Mouse (Mus musculus) forebrain, embryonic 10.5 days (tissue): Measurements from ENCODE around the gene Vegfb. TPM values are rescaled to one million over a fixed set of nuclear protein-coding genes. Genes with fewer than 3 reads are reported as not detected.
"Not testable (repeated sequence)": the region's sequence is repeated elsewhere in the genome, so short reads cannot be mapped to it uniquely, and the experiment has no call there.

Experiments
- DNase-seq: peaks from one replicate; pipeline ENCODE4 v3.0.0-alpha.2; 2017; ENCODE audit warnings: low spot score; ENCODE audit errors: extremely low spot score
- H3K27ac ChIP-seq: fragments of 300-500 bp; sonication (generic); 2 replicates; pipeline ENCODE4 v1.5.1; 2016; ENCODE audit warnings: mild to moderate bottlenecking
- H3K27me3 ChIP-seq: fragments of 300-500 bp; sonication (generic); 2 replicates; pipeline ENCODE4 v1.6.1; 2016; ENCODE audit warnings: mild to moderate bottlenecking; ENCODE audit not compliant: poor library complexity, severe bottlenecking
- H3K36me3 ChIP-seq: fragments of 300-500 bp; sonication (generic); replicated peaks from 2 replicates; pipeline ENCODE4 v1.6.1; 2016; ENCODE audit warnings: mild to moderate bottlenecking, moderate library complexity
- H3K4me1 ChIP-seq: fragments of 300-500 bp; sonication (generic); 2 replicates; pipeline ENCODE4 v1.6.1; 2016
- H3K4me3 ChIP-seq: fragments of 300-500 bp; sonication (generic); 2 replicates; pipeline ENCODE4 v1.5.1; 2016; ENCODE audit warnings: mild to moderate bottlenecking, moderate library complexity
- H3K9me3 ChIP-seq: fragments of 300-500 bp; sonication (generic); 2 replicates; pipeline ENCODE4 v1.6.1; 2016; ENCODE audit warnings: mild to moderate bottlenecking, moderate library complexity
- WGBS: fragments of 180-500 bp; shearing (Covaris S2); methylation state at CpG from one replicate; pipeline ENCODE4 v1.1.7; 2016; 5-methylcytosine and 5-hydroxymethylcytosine counted together
- polyA plus RNA-seq: library from polyadenylated mRNA; unstranded; fragments of >200 nt; fragmentation: Nextera tagmentation; extraction: Ambion mirVana; gene quantifications from 2 replicates; pipeline ENCODE4 v1.2.1, GENCODE M21; 2016

Gene Vegfb
- polyA plus RNA-seq, 1 experiment from 2014 or later = 31.0 TPM

- Histone ChIP-seq H3K36me3 (peaks cover 41% of the 10 kb centered on the region), H3K27me3 (no peaks in the 10 kb centered on the region), H3K4me3 (no peak overlapping the region), H3K9me3 (no peaks in the 10 kb centered on the region; the same call in 1 of the 2 replicates), H3K27ac (no peak overlapping the region), H3K4me1 (peaks cover 33% of the 10 kb centered on the region)
- DNase-seq = no peak
- WGBS = 95% methylated on average over 19 of the region's 19 CpGs
Observed at GRCm38 (mm10) chr19:6999360-7000063, 12.1 kb upstream of the Vegfb start.

DNA sequence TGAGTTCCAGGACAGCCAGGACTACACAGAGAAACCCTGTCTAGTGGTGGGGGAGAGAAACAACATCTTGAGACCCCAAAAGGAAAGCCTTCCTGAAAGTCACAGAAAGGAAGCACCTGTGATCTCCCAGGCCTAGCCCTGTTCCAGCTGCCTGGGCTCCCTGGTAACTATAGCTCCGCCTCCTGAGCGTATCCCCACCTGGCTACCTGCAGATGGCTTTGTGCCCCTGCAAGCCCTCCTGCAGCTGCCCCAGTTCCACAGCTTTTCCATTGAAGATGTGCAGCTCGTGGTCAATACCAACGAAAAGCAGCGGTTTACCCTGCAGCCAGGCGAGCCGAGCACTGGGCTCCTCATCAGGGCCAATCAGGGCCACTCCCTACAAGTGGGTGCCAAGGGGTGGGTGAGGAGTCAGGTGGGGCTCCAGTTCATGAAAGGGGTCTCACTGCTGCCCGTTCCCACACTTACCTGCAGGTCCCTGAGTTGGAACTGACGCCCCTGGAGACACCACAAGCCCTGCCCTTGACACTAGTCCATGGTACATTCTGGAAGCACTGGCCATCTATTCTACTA is 10.4 kb upstream of the Vegfb start:
- Histone ChIP-seq H3K27ac (no peak overlapping the region), H3K4me3 (no peak overlapping the region), H3K9me3 (no peaks in the 10 kb centered on the region; the same call in 1 of the 2 replicates), H3K4me1 (peaks cover 46% of the 10 kb centered on the region), H3K36me3 (peaks cover 39% of the 10 kb centered on the region), H3K27me3 (no peaks in the 10 kb centered on the region)
- 77% methylated on average over 9 of the region's 9 CpGs for WGBS
- no peak for DNase-seq

DNA sequence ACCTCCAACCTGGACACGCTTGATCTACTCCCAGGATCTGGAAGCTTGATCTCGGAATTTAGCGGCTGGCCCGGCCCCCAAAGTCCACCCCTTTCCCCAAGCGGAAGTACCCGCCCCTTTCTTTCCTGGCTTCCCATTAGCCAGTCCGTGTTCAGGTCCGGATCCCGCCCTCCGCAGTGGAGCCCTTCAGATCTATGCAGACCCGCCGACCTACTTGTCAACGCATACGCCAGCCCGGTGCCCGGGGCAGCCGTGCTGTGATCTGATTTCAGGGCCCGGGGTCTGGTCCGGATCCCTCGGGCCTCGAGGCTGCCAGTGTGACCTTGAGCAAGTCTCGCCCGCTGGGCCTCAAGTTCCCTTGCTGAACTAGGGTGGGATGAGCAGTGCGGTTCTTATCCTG is 8.6 kb upstream of the Vegfb start, which contains the start of the genes Nudt22 and Trpt1:
Gene Nudt22, minus strand, starts transcription at position 112 of the 400 bp plus-strand sequence.
Gene Trpt1, plus strand, starts transcription at position 126 of the 400 bp plus-strand sequence.
- peak; percentile 90 for DNase-seq
- WGBS = under 1% methylated on average over 24 of the region's 24 CpGs
- Histone ChIP-seq H3K27ac (peak within 1 kb of the TSS; percentile 87), H3K36me3 (peaks cover 28% of the 10 kb centered on the region), H3K4me3 (peak within 1 kb of the TSS; percentile 69), H3K4me1 (peaks cover 60% of the 10 kb centered on the region), H3K9me3 (no peaks in the 10 kb centered on the region; the same call in 1 of the 2 replicates), H3K27me3 (no peaks in the 10 kb centered on the region)

- H3K36me3 ChIP-seq = peaks cover 27% of the 10 kb centered on the region
- 54% methylated on average over 21 of the region's 21 CpGs for WGBS
- H3K9me3 ChIP-seq = no peaks in the 10 kb centered on the region; the same call in 1 of the 2 replicates
- H3K27ac ChIP-seq = peak overlapping the region; percentile 87
- no peaks in the 10 kb centered on the region for H3K27me3 ChIP-seq
- peak overlapping the region; percentile 69 for H3K4me3 ChIP-seq
- no peak for DNase-seq
- H3K4me1 ChIP-seq = peaks cover 60% of the 10 kb centered on the region
Observed at GRCm38 (mm10) chr19:6995255-6995991, 8.0 kb upstream of the Vegfb start.

GRCm38 (mm10) chr19:6994489-6994888 is 7.0 kb upstream of the Vegfb start:
- DNase-seq = no peak
- Histone ChIP-seq H3K27ac (no peak overlapping the region), H3K4me3 (peak overlapping the region; percentile 69; the same call in 1 of the 2 replicates), H3K36me3 (peaks cover 17% of the 10 kb centered on the region), H3K27me3 (no peaks in the 10 kb centered on the region), H3K9me3 (no peaks in the 10 kb centered on the region; the same call in 1 of the 2 replicates), H3K4me1 (peaks cover 60% of the 10 kb centered on the region)
- WGBS = 81% methylated on average over 8 of the region's 8 CpGs

GRCm38 (mm10) chr19:6994002-6994401 is 6.6 kb upstream of the Vegfb start:
- Histone ChIP-seq H3K4me3 (no peak overlapping the region), H3K4me1 (peaks cover 63% of the 10 kb centered on the region), H3K27ac (no peak overlapping the region), H3K9me3 (no peaks in the 10 kb centered on the region; the same call in 1 of the 2 replicates), H3K36me3 (peaks cover 15% of the 10 kb centered on the region), H3K27me3 (no peaks in the 10 kb centered on the region)
- no peak for DNase-seq
- 89% methylated on average over 8 of the region's 8 CpGs for WGBS

- Histone ChIP-seq H3K27me3 (no peaks in the 10 kb centered on the region), H3K36me3 (peaks cover 7% of the 10 kb centered on the region), H3K9me3 (no peaks in the 10 kb centered on the region), H3K4me1 (peaks cover 66% of the 10 kb centered on the region), H3K27ac (peak overlapping the region; percentile 88), H3K4me3 (peak overlapping the region; percentile 66)
- DNase-seq = no peak
- WGBS = 64% methylated on average over 14 of the region's 14 CpGs
Observed at GRCm38 (mm10) chr19:6993011-6993770, 5.7 kb upstream of the Vegfb start.

DNA sequence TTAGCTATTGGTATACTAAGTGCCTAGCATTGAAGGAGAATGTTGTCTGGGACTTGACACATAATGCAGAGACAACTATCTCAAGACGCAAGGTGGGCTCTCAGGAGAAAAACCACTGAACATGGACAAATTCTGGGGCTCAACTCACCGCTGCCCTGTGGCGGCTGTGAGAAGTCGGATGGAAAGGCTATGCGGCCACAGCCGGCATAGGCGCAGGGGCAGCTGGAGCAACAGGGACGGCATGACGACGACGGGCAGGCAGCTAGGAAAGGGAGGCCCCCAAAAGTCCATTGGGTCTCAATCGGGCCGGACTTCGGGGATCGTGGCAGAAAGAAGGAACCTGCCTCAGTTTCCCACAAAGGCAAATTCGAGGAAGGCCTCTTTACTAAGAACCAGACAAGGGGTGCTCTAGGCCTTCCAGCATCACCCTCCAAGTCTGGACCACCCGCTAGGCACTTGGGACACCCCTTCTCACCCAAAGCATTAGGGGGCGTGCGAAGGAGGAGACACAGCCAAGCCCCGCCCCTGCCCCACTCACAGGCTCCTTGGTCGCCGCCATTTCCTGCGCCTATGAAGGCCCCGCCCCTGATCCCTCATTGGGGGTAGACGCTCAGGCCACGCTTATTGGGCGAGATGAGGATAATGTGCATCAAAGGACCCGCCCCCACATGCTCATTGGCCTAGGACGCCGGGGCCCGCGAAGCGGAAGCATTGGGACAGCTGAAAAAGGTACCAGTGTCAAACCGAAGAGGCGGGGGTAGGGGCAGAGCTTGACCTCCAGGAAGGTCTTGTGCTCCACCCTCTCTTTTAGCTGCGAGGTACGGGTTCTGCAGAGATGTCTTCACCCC is 4.8 kb upstream of the Vegfb start, which contains the start of gene Dnajc4:
Gene Dnajc4, minus strand, starts transcription at position 562 of the 848 bp plus-strand sequence.
- Histone ChIP-seq H3K4me1 (peaks cover 73% of the 10 kb centered on the region), H3K36me3 (0 out of 2 replicates have a peak, but pooled peaks cover 2% of the 10 kb centered on the region), H3K4me3 (peak within 1 kb of the TSS; percentile 66), H3K27me3 (no peaks in the 10 kb centered on the region), H3K9me3 (no peaks in the 10 kb centered on the region), H3K27ac (peak within 1 kb of the TSS; percentile 88)
- WGBS = 2% methylated on average over 37 of the region's 37 CpGs
- DNase-seq = peak; percentile 98

- DNase-seq, H3K27ac ChIP-seq, H3K36me3 ChIP-seq, H3K9me3 ChIP-seq, H3K27me3 ChIP-seq: not testable (repeated sequence)
- H3K4me1 ChIP-seq = peaks cover 73% of the 10 kb centered on the region
- whole genome bisulfite sequencing = 94% methylated on average over 6 of the region's 6 CpGs
- H3K4me3 ChIP-seq = peak overlapping the region; percentile 66; the same call in 1 of the 2 replicates
Observed at GRCm38 (mm10) chr19:6991166-6991565, 3.7 kb upstream of the Vegfb start.

- H3K27ac ChIP-seq = no peak overlapping the region
- DNase-seq = no peak
- no peak overlapping the region for H3K4me3 ChIP-seq
- 89% methylated on average over 6 of the region's 6 CpGs for WGBS
- H3K4me1 ChIP-seq = peaks cover 73% of the 10 kb centered on the region
- peaks cover 5% of the 10 kb centered on the region for H3K36me3 ChIP-seq
- no peaks in the 10 kb centered on the region for H3K9me3 ChIP-seq
- no peaks in the 10 kb centered on the region for H3K27me3 ChIP-seq
Observed at GRCm38 (mm10) chr19:6990712-6991111, 3.3 kb upstream of the Vegfb start.

- Histone ChIP-seq H3K4me1 (peaks cover 66% of the 10 kb centered on the region), H3K4me3 (0 out of 2 replicates have a peak overlapping the region, but pooled peaks have one; percentile 4)
- 86% methylated on average over 8 of the region's 8 CpGs for WGBS
Observed at GRCm38 (mm10) chr19:6989251-6989650, 1.8 kb upstream of the Vegfb start.

More at GRCm38 (mm10) chr19:6989251-6989650, 1.8 kb upstream of the Vegfb start:
- Histone ChIP-seq H3K27ac (no peak overlapping the region), H3K9me3 (no peaks in the 10 kb centered on the region), H3K36me3 (peaks cover 18% of the 10 kb centered on the region), H3K27me3 (0 out of 2 replicates have a peak, but pooled peaks cover 3% of the 10 kb centered on the region)
- DNase-seq = no peak
